Mouse (Mus musculus) erythroblast, embryonic 14.5 days (primary cell): ENCODE measurements around the gene Slc16a5.

Experiments
- GATA1 ChIP-seq: IDR thresholded peaks from 2 replicates; pipeline ENCODE4 v1.6.1; 2012; ENCODE audit warnings: low read length, inconsistent platforms, mixed read lengths
- TAL1 ChIP-seq: IDR thresholded peaks from 3 replicates; pipeline ENCODE4 v1.6.1; 2012; ENCODE audit warnings: low read length, inconsistent platforms, mixed read lengths

- TF ChIP-seq TAL1 (no peak), GATA1 (no peak)
Measured at GRCm38 (mm10) chr11:115448998-115449397, 13.3 kb upstream of the Slc16a5 start.
